Mouse (Mus musculus): ENCODE measurements at regions not wholly inside any gene's neighbourhood (a gene's known extent, or its start where the extent isn't known, plus 50 kb on each side); places are given as distances from the start of the nearest gene placed in this dataset.
"Not testable (repeated sequence)": the region's sequence is repeated elsewhere in the genome, so short reads cannot be mapped to it uniquely, and the experiment has no call there.

- DNase-seq (ENCODE audit: low read depth, low spot score), result peak; percentile 33
These were observed 262.6 kb upstream of the Ywhaq start for GRCm38 (mm10) chr12:21680026-21680425.

- not testable (repeated sequence) for DNase-seq (ENCODE audit: low read depth, low spot score)
These were observed 231.9 kb upstream of the Ywhaq start for GRCm38 (mm10) chr12:21649381-21649780.

GRCm38 (mm10) chr12:21613781-21614180 is 196.3 kb upstream of the Ywhaq start:
- not testable (repeated sequence) for DNase-seq (ENCODE audit: low read depth, low spot score)

- peak; percentile 10 for DNase-seq (ENCODE audit: low read depth, low spot score)
These were observed 151.1 kb upstream of the Ywhaq start for GRCm38 (mm10) chr12:21568415-21569040.

- DNase-seq (ENCODE audit: low read depth, low spot score), result not testable (repeated sequence)
These were observed 126.5 kb upstream of the Ywhaq start for GRCm38 (mm10) chr12:21543962-21544361.

GRCm38 (mm10) chr12:21543153-21543894 is 125.9 kb upstream of the Ywhaq start:
- DNase-seq (ENCODE audit: low read depth, low spot score), result peak; percentile 83

GRCm38 (mm10) chr12:21531766-21532165 is 114.3 kb upstream of the Ywhaq start:
- DNase-seq (ENCODE audit: low read depth, low spot score), result no peak

- DNase-seq (ENCODE audit: low read depth, low spot score), result not testable (repeated sequence)
These were observed 111.9 kb upstream of the Ywhaq start for GRCm38 (mm10) chr12:21529367-21529766.

GRCm38 (mm10) chr12:21527336-21527735 is 109.9 kb upstream of the Ywhaq start:
- not testable (repeated sequence) for DNase-seq (ENCODE audit: low read depth, low spot score)

- not testable (repeated sequence) for DNase-seq (ENCODE audit: low read depth, low spot score)
These were observed 109.5 kb upstream of the Ywhaq start for GRCm38 (mm10) chr12:21526906-21527305.

GRCm38 (mm10) chr12:21525567-21525966 is 108.1 kb upstream of the Ywhaq start:
- not testable (repeated sequence) for DNase-seq (ENCODE audit: low read depth, low spot score)

GRCm38 (mm10) chr12:21522621-21523020 is 105.2 kb upstream of the Ywhaq start:
- no peak for DNase-seq (ENCODE audit: low read depth, low spot score)

GRCm38 (mm10) chr12:21519058-21519457 is 101.6 kb upstream of the Ywhaq start:
- DNase-seq (ENCODE audit: low read depth, low spot score), result peak; percentile 90

GRCm38 (mm10) chr12:21512736-21513135 is 95.3 kb upstream of the Ywhaq start:
- no peak for DNase-seq (ENCODE audit: low read depth, low spot score)

GRCm38 (mm10) chr12:21511043-21511665 is 93.7 kb upstream of the Ywhaq start:
- peak; percentile 35 for DNase-seq (ENCODE audit: low read depth, low spot score)

GRCm38 (mm10) chr12:21507080-21507479 is 89.6 kb upstream of the Ywhaq start:
- no peak for DNase-seq (ENCODE audit: low read depth, low spot score)

- DNase-seq (ENCODE audit: low read depth, low spot score), result no peak
These were observed 88.4 kb upstream of the Ywhaq start for GRCm38 (mm10) chr12:21505731-21506368.

- DNase-seq (ENCODE audit: low read depth, low spot score), result no peak
These were observed 85.8 kb upstream of the Ywhaq start for GRCm38 (mm10) chr12:21503250-21503649.

- no peak for DNase-seq (ENCODE audit: low read depth, low spot score)
These were observed 79.5 kb upstream of the Ywhaq start for GRCm38 (mm10) chr12:21496974-21497373.

- no peak for DNase-seq (ENCODE audit: low read depth, low spot score)
These were observed 78.1 kb upstream of the Ywhaq start for GRCm38 (mm10) chr12:21495511-21495910.

GRCm38 (mm10) chr12:21493471-21493870 is 76.0 kb upstream of the Ywhaq start:
- no peak for DNase-seq (ENCODE audit: low read depth, low spot score)

All from R1 (cell line).